Mouse (Mus musculus) megakaryocyte, embryonic 14.5 days (primary cell): ENCODE data around the gene Srpk2.

Source experiments
- FLI1 ChIP-seq: IDR thresholded peaks from 2 replicates; pipeline ENCODE4 v1.6.1; 2012; ENCODE audit warnings: low read length, inconsistent platforms, mixed read lengths
- GATA1 ChIP-seq: IDR thresholded peaks from 3 replicates; pipeline ENCODE4 v1.6.1; 2012; ENCODE audit warnings: mixed read lengths, low read length, inconsistent platforms, borderline replicate concordance

- TF ChIP-seq GATA1 (no peak), FLI1 (no peak)
Observed at GRCm38 (mm10) chr5:23596326-23596965, 88.0 kb downstream of the Srpk2 start.
